Mouse (Mus musculus) left cerebral cortex, postnatal 25 days (tissue): ENCODE data around the gene Vdac1. TPM values are rescaled to one million over a fixed set of nuclear protein-coding genes. Genes with fewer than 3 reads are reported as not detected.

ENCODE experiments used
- DNase-seq, 2 experiments: peaks; one replicate each; pipeline ENCODE4 v3.0.0; 2022; ENCODE audit warnings: low spot score in 2 of 2, mixed read lengths in 1 of 2
- intact Hi-C: fragments of 180-260 bp; cut with DNase I; formaldehyde crosslinking; loops from one replicate; pipeline ENCODE4 v1.15.1; 2025
- total RNA-seq, 2 experiments: library from RNA; stranded (reverse); gene quantifications; 2 replicates each; pipeline ENCODE4 v1.2.3; 2021

The Vdac1 gene
- total RNA-seq, 2 experiments from 2014 or later = 544 to 569 TPM

GRCm38 (mm10) chr11:52402566-52402965 lies 41.9 kb downstream of the Vdac1 start:
- intact Hi-C loops = no loop called here

GRCm38 (mm10) chr11:52404209-52404608 lies 43.5 kb downstream of the Vdac1 start:
- DNase-seq = no peak
- intact Hi-C loops = no loop called here

More at GRCm38 (mm10) chr11:52402566-52402965, 41.9 kb downstream of the Vdac1 start:
- DNase-seq = no peak

GRCm38 (mm10) chr11:52405196-52405688 lies 44.6 kb downstream of the Vdac1 start:
- no peak for DNase-seq
- intact Hi-C loops = no loop called here

DNA sequence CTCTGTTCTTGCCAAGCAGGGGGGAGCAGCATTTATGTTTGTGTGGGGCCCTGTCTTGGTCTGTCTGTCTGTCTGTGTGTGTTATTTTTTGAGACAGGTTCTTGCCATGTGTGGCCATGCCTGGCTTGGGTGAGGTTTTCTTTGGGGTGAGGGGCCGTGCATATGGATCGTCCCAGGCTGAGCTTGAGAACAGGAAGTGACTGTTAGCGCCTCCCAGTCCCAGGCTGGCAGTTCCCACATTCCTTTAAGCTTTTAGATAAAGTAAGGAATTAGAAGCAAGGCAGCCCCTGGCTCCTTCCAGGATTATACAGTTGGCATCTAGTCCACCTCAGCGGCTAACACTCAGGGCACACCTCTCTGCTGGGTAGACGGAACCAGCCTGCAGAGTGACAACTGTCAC lies 48.7 kb downstream of the Vdac1 start:
- no peak for DNase-seq
- intact Hi-C loops = no loop called here

- intact Hi-C loops = no loop called here
- DNase-seq = no peak
These were observed 57.7 kb downstream of the Vdac1 start for GRCm38 (mm10) chr11:52418358-52418757.

GRCm38 (mm10) chr11:52419246-52419645 lies 58.6 kb downstream of the Vdac1 start:
- intact Hi-C loops = no loop called here
- DNase-seq = no peak

DNA sequence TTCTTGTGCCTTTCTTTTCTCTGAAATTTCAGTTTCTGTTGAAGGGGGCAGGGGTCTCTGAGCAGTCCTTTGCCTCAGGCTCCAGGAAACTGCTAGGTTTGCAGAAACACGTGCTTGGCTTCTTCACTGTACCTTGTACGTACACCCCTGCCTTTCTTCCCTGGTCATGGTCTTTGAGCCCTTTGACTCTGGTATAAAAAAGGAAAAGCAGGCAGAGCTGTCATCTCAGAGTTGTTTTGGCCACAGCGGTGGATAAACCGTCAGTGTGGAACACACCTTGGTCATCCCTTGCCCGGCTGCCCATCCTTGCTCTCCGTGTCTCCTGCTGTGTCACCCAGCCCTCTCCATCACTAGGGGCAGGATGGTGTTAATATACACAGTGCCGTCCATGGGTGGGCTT lies 59.2 kb downstream of the Vdac1 start:
- DNase-seq = no peak
- intact Hi-C loops = no loop called here

GRCm38 (mm10) chr11:52420296-52421052 lies 59.8 kb downstream of the Vdac1 start:
- no peak for DNase-seq
- intact Hi-C loops = loop anchor here (1.0 kb wide), 2 partner anchors 612 to 835 kb away; no protein-coding TSS in a partner anchor

- intact Hi-C loops = loop anchor here (1.0 kb wide), 2 partner anchors 611 to 834 kb away; no protein-coding TSS in a partner anchor
- DNase-seq = peak; percentile 74 to 77
These were observed 60.6 kb downstream of the Vdac1 start for GRCm38 (mm10) chr11:52421053-52421778.

DNA sequence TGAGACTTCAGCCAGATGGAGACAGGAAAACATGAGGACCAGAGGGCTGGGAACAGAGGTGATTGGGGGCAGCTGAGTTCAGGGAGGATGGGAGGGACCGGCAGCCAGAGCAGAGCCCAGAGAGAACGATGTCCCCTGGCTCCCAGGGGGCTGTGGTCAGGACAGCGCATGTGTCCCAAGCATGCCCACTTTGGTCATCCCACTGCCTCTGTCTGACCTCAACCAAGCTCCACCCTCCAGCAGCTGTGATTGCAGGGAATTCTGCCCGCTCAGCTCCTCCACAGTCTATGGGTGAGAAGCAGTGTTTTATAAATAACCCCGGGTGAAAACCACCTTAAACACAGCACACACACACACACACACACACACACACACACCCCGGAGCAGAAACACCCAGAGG lies 68.8 kb downstream of the Vdac1 start:
- intact Hi-C loops = no loop called here

DNA sequence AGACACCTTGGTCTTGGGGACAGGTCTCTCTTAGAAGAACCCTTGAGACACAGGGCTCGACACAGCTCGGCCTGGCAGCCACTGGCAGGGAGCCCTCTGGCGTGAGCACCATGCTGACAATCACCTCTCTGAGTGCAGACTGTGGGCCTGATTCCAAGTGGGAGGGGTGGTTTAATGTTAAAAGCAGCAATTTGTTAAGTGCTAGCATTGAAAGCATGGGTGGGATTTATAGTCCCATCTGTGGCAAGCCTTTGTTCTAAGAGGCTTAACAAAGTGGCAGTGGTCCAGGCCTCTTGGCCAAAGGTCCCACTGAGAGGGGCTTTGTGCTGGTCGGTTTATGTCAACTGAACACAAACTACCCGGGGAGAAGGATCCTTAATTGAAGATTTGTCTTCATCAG lies 70.9 kb downstream of the Vdac1 start:
- intact Hi-C loops = loop anchor here (10.0 kb wide), 2 partner anchors 333 to 443 kb away; partner anchors contain the start of gene Fstl4
- DNase-seq = peak in 1 of 2 experiments; percentile 17

More for the DNA sequence above, 68.8 kb downstream of the Vdac1 start:
- DNase-seq = no peak

- no peak for DNase-seq
- intact Hi-C loops = loop anchor here (2.0 to 10.0 kb wide), 3 partner anchors 217 to 443 kb away; partner anchors contain the start of gene Fstl4
These were observed 71.5 kb downstream of the Vdac1 start for GRCm38 (mm10) chr11:52432148-52432547.

GRCm38 (mm10) chr11:52433076-52433796 lies 72.6 kb downstream of the Vdac1 start:
- DNase-seq = peak in 1 of 2 experiments; percentile 84
- intact Hi-C loops = loop anchor here (1.0 to 10.0 kb wide), 4 partner anchors 103 to 442 kb away; partner anchors contain the start of gene Fstl4

GRCm38 (mm10) chr11:52433797-52434195 lies 73.1 kb downstream of the Vdac1 start:
- no peak for DNase-seq
- intact Hi-C loops = loop anchor here (1.0 to 10.0 kb wide), 4 partner anchors 103 to 441 kb away; partner anchors contain the start of gene Fstl4

DNA sequence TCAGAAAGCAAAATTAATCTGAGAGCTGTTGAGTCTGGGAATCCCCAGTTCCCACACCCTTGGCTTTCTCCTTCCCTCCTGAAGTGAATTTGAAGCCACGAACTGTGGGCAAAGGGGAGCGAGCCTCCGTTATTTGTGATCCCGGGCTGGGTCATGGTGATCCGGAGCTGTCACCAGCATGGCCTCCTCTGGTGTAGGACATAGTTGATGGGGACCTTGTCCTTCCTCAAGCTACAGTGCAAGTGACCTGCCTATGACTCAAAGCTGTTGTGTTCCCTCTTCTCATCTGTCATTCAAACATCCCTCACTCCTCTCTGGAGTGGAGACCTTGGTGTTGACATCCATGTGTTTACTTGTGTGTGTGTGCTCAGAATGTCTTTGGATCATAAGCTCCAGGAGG lies 74.8 kb downstream of the Vdac1 start:
- no peak for DNase-seq
- intact Hi-C loops = loop anchor here (10.0 kb wide), 2 partner anchors 329 to 439 kb away; partner anchors contain the start of gene Fstl4

GRCm38 (mm10) chr11:52437123-52437522 lies 76.5 kb downstream of the Vdac1 start:
- peak; percentile 67 to 89 for DNase-seq
- intact Hi-C loops = loop anchor here (10.0 kb wide), 2 partner anchors 328 to 438 kb away; partner anchors contain the start of gene Fstl4
